Comparison of ENCODE assay signal across 11 mouse cellular contexts in genomic region chr6:148931281-148931680, GRCm38 (mm10). TPM values are rescaled to one million over a fixed set of nuclear protein-coding genes. Genes with fewer than 3 reads are reported as not detected.
DNase-seq lines count a peak whose midpoint lies in the region; ATAC-seq lines count a peak whose summit lies in the region.
"Had no signal": no experiment of that assay in that cellular context is flagged by ENCODE, and none has a peak within 500 bp of the region (broad histone marks: within the 10 kb centered on the region; RNA-seq: fewer than 3 reads in every experiment).

No protein-coding gene starts in this region.

- ATAC-seq in intestine, embryonic 14.5 days (replicated peaks; ENCODE audit: low FRiP score, low TSS enrichment, low read depth): no peak
- ATAC-seq in intestine, embryonic 15.5 days: no peak
- ATAC-seq in common myeloid progenitor, adult 5-6 weeks (replicated peaks; ENCODE audit: low read depth, poor library complexity, severe bottlenecking): 0 out of 2 replicates have a peak, but pooled peaks have one; percentile 18

- peaks cover 6% of the 10 kb centered on the region for H3K4me1 ChIP-seq in intestine, embryonic 14.5 days (replicated peaks; ENCODE audit: control insufficient read depth, insufficient read depth, low read length)
- peaks cover 9% of the 10 kb centered on the region for H3K4me1 ChIP-seq in intestine, embryonic 15.5 days (replicated peaks)

- no peak overlapping the region for H3K27ac ChIP-seq in intestine, embryonic 14.5 days (ENCODE audit: low read depth)
- H3K27ac ChIP-seq in intestine, embryonic 15.5 days: no peak overlapping the region
- H3K27ac ChIP-seq: heart, embryonic 15.5 days; liver, embryonic 15.5 days had no signal

- no peak overlapping the region for H3K4me2 ChIP-seq in intestine, embryonic 14.5 days (ENCODE audit: low read length)
- H3K4me2 ChIP-seq in intestine, embryonic 15.5 days (replicated peaks): no peak overlapping the region
- H3K4me2 ChIP-seq: heart, embryonic 15.5 days; liver, embryonic 15.5 days had no signal

- H3K9me3 ChIP-seq in intestine, embryonic 14.5 days (ENCODE audit: control insufficient read depth, low read length): no peaks in the 10 kb centered on the region
- H3K9me3 ChIP-seq in intestine, embryonic 15.5 days: no peaks in the 10 kb centered on the region
- H3K9me3 ChIP-seq: heart, embryonic 15.5 days; liver, embryonic 15.5 days had no signal

- no peak overlapping the region for H3K9ac ChIP-seq in intestine, embryonic 14.5 days (ENCODE audit: low read length)
- H3K9ac ChIP-seq in intestine, embryonic 15.5 days: no peak overlapping the region
- H3K9ac ChIP-seq: heart, embryonic 15.5 days; liver, embryonic 15.5 days had no signal

- peak; percentile 56 for DNase-seq in intestine, embryonic 14.5 days (ENCODE audit: low spot score)
- DNase-seq in spleen, postnatal 4 days (ENCODE audit: low spot score in 2 of 2): peak; percentile 17 to 68
- no peak for DNase-seq in spleen, postnatal 14 days (ENCODE audit: low spot score in 2 of 2)
- peak; percentile 36 for DNase-seq in thymus, postnatal 25 days
- DNase-seq in yolk sac, embryonic 10.5 days (ENCODE audit: low spot score): no peak
- DNase-seq in ovary, postnatal 36 days (ENCODE audit: low spot score): no peak
- DNase-seq: cerebellum, adult 2 months had no signal

- no peaks in the 10 kb centered on the region for H3K27me3 ChIP-seq in intestine, embryonic 14.5 days (replicated peaks; ENCODE audit: control insufficient read depth, insufficient read depth, low read length)
- H3K27me3 ChIP-seq in intestine, embryonic 15.5 days (replicated peaks): no peaks in the 10 kb centered on the region
- H3K27me3 ChIP-seq: heart, embryonic 15.5 days; liver, embryonic 15.5 days had no signal

- H3K36me3 ChIP-seq in intestine, embryonic 14.5 days (ENCODE audit: control insufficient read depth, insufficient read depth, low read length): peaks cover 64% of the 10 kb centered on the region
- peaks cover 24% of the 10 kb centered on the region for H3K36me3 ChIP-seq in intestine, embryonic 15.5 days

- no peak overlapping the region for H3K4me3 ChIP-seq in intestine, embryonic 14.5 days (ENCODE audit: low read depth, low read length)
- H3K4me3 ChIP-seq in intestine, embryonic 15.5 days (replicated peaks): no peak overlapping the region
- H3K4me3 ChIP-seq: heart, embryonic 15.5 days; liver, embryonic 15.5 days had no signal

- WGBS in intestine, embryonic 14.5 days: 89% methylated on average over 6 of the region's 6 CpGs
- 86% methylated on average over 6 of the region's 6 CpGs for WGBS in intestine, embryonic 15.5 days

RNA-seq across cellular contexts. Expression of gene Sinhcaf, which starts 15.0 kb away (rescaled TPM):
- polyA plus RNA-seq in intestine, embryonic 14.5 days (2014; fragmentation: Nextera tagmentation; extraction: Ambion mirVana): 131 and 150 TPM in 2 replicates
- polyA plus RNA-seq in intestine, embryonic 15.5 days (2015; fragmentation: Nextera tagmentation; extraction: Ambion mirVana): 96.9 and 106 TPM in 2 replicates
- total RNA-seq in common myeloid progenitor, adult 5-6 weeks (2017): 115 and 126 TPM in 2 replicates

RNA-seq across cellular contexts. Expression of gene Caprin2, which starts 35.2 kb away (rescaled TPM):
- 11.4 and 13.7 TPM in 2 replicates for polyA plus RNA-seq in intestine, embryonic 14.5 days (2014; fragmentation: Nextera tagmentation; extraction: Ambion mirVana)
- polyA plus RNA-seq in intestine, embryonic 15.5 days (2015; fragmentation: Nextera tagmentation; extraction: Ambion mirVana): 13.9 and 14.4 TPM in 2 replicates
- 11.0 and 17.0 TPM in 2 replicates for total RNA-seq in common myeloid progenitor, adult 5-6 weeks (2017)

Comparison
In these comparisons a context has a peak if more than half of its experiments do, and no peak if none do; other contexts are left out.
1. DNase-seq: peak in intestine, embryonic 14.5 days (single experiment), spleen, postnatal 4 days (2 of 2) and thymus, postnatal 25 days (single experiment); none in spleen, postnatal 14 days (0 of 2), yolk sac, embryonic 10.5 days (single experiment) and ovary, postnatal 36 days (single experiment).